Mouse (Mus musculus) forebrain, embryonic 15.5 days (tissue): ENCODE data around the gene 4932438A13Rik. TPM values are rescaled to one million over a fixed set of nuclear protein-coding genes. Genes with fewer than 3 reads are reported as not detected.

Experiments used
- ATAC-seq: fragments of 200-750 bp; cut with Nextera tagmentation; replicated peaks from 2 replicates; pipeline ENCODE4 v1.8.0; 2017; ENCODE audit warnings: mild to moderate bottlenecking, moderate TSS enrichment, moderate library complexity
- H3K27ac ChIP-seq: fragments of 300-500 bp; sonication (generic); replicated peaks from 2 replicates; pipeline ENCODE4 v1.5.1; 2015; ENCODE audit warnings: mild to moderate bottlenecking, inconsistent platforms
- H3K27me3 ChIP-seq: fragments of 300-500 bp; sonication (generic); 2 replicates; pipeline ENCODE4 v1.6.1; 2015; ENCODE audit warnings: inconsistent platforms
- H3K36me3 ChIP-seq: fragments of 300-500 bp; sonication (generic); 2 replicates; pipeline ENCODE4 v1.6.1; 2015; ENCODE audit warnings: mild to moderate bottlenecking, inconsistent platforms
- H3K4me1 ChIP-seq: fragments of 300-500 bp; sonication (generic); 2 replicates; pipeline ENCODE4 v1.6.1; 2015; ENCODE audit warnings: inconsistent platforms
- H3K4me2 ChIP-seq: fragments of 300-500 bp; sonication (generic); replicated peaks from 2 replicates; pipeline ENCODE4 v1.6.1; 2015; ENCODE audit warnings: mild to moderate bottlenecking, inconsistent platforms
- H3K4me3 ChIP-seq: fragments of 300-500 bp; sonication (generic); 2 replicates; pipeline ENCODE4 v1.5.1; 2015; ENCODE audit warnings: mild to moderate bottlenecking, inconsistent platforms
- H3K9ac ChIP-seq: fragments of 300-500 bp; sonication (generic); replicated peaks from 2 replicates; pipeline ENCODE4 v1.6.1; 2015; ENCODE audit warnings: mild to moderate bottlenecking, inconsistent platforms
- H3K9me3 ChIP-seq: fragments of 300-500 bp; sonication (generic); 2 replicates; pipeline ENCODE4 v1.6.1; 2016; ENCODE audit warnings: inconsistent platforms
- WGBS: fragments of 180-500 bp; shearing (Covaris S2); methylation state at CpG from one replicate; pipeline ENCODE4 v1.1.7; 2015; ENCODE audit warnings: mixed read lengths; 5-methylcytosine and 5-hydroxymethylcytosine counted together
- polyA plus RNA-seq: library from polyadenylated mRNA; unstranded; fragments of >200 nt; fragmentation: Nextera tagmentation; extraction: Ambion mirVana; gene quantifications from 2 replicates; pipeline ENCODE4 v1.2.1, GENCODE M21; 2015

4932438A13Rik gene
- 68.7 and 72.7 TPM in 2 replicates for polyA plus RNA-seq

DNA sequence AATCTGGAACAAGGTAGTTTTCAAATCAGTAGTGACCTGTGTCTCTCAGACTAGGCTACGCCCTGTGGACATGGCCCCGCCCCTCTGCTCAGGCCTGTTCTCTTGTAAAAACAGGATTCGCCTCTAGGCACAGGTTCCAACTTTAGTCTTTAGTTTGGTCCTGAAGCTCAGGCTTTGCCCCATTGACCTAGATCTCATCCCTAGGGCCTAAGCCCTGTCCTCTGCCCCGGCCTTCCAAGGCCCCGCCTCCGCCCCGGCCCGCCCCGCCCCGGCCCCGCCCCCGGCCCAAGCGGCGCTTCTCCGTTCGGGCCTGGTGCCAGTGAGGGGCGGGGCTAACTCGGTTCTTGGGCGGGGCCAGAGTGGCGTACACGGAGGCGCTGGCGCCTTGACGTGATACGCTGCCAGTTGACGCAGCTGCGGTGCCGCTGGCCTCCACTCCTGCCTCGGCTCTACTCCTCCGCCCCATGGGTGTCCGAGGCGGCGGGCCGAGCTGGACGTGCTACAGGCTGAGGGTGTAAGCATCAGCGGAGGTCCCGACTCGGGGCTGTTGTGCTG, at the start of gene 4932438A13Rik:
TSS of gene 4932438A13Rik (plus strand) at position 384 of the 555 bp plus-strand sequence.
- Histone ChIP-seq H3K27me3 (no peaks in the 10 kb centered on the region), H3K36me3 (peaks cover 16% of the 10 kb centered on the region), H3K9ac (peak within 1 kb of the TSS; percentile 78), H3K27ac (0 out of 2 replicates have a peak within 1 kb of the TSS, but pooled peaks have one; percentile 49), H3K4me3 (peak within 1 kb of the TSS; percentile 70), H3K9me3 (no peaks in the 10 kb centered on the region), H3K4me1 (peaks cover 5% of the 10 kb centered on the region), H3K4me2 (peak within 1 kb of the TSS; percentile 53)
- WGBS = under 1% methylated on average over 38 of the region's 38 CpGs
- ATAC-seq = peak; percentile 99

DNA sequence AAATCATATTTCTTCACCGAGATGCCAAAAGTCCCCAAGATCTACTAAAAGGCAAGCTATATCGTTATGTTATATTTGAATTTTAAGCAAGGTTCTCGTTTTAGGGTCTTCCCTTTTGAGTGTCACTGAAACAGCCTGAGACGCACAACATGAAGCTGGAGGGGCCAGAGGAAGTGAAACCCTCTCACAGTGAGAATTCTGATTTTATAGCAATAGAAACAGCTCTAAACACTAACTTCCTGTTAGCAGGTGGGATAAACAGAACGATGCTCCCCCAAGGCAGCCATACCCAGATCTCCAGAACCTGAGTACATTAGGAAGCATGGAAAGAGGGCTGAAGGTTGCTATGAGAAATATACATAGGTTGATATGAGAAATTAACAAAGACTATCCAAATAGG, 46.3 kb upstream of the 4932438A13Rik start:
- Histone ChIP-seq H3K9ac (no peak overlapping the region), H3K9me3 (no peaks in the 10 kb centered on the region), H3K4me2 (no peak overlapping the region), H3K27me3 (no peaks in the 10 kb centered on the region), H3K36me3 (no peaks in the 10 kb centered on the region), H3K4me1 (no peaks in the 10 kb centered on the region), H3K4me3 (no peak overlapping the region), H3K27ac (no peak overlapping the region)
- 88% methylated on average over 5 of the region's 5 CpGs for WGBS
- ATAC-seq = no peak

DNA sequence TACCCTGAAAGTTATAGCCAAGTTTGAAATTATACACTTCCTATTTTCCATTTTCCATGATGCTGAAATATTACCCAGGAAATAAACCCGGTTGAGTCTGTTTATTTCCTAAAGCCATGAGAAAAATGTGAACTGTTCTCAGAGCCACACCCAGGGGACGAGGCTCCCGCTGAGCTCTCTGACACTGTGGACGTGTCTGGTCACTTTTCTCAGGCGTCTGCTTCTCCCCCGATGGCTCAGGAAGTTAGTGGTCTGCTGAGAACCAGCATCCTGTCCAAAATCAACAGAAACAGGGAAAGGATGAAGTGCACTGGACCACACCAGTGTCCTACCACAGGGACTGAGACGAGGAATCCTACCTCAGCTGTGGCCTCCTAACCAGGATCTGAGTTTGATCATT, 43.5 kb upstream of the 4932438A13Rik start:
- no peaks in the 10 kb centered on the region for H3K27me3 ChIP-seq
- no peak overlapping the region for H3K9ac ChIP-seq
- no peaks in the 10 kb centered on the region for H3K4me1 ChIP-seq
- WGBS = 79% methylated on average over 7 of the region's 7 CpGs
- H3K27ac ChIP-seq = no peak overlapping the region
- no peak overlapping the region for H3K4me3 ChIP-seq
- no peak for ATAC-seq
- H3K4me2 ChIP-seq = no peak overlapping the region
- no peaks in the 10 kb centered on the region for H3K36me3 ChIP-seq
- no peaks in the 10 kb centered on the region for H3K9me3 ChIP-seq

DNA sequence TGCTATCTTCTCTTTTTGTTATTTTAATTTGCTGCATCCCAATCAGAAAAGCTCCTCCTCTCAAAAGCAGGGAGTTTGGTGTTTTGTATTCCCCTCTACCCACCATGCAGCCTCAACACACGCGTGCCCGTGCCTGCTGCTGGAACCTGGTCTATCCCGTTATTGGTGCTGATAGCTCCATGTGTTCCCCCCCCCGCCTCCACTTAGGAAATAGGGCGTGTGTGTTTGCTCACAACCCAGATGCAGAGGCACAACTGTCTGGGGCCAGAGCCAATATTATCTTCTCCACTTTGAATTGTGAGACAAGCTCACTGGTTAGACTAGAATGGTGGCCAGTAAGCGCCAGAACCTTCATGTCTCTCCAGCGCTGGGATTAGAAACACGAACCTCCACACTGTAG, 41.9 kb upstream of the 4932438A13Rik start:
- Histone ChIP-seq H3K9ac (no peak overlapping the region), H3K36me3 (no peaks in the 10 kb centered on the region), H3K27ac (no peak overlapping the region), H3K4me2 (no peak overlapping the region), H3K4me3 (no peak overlapping the region), H3K27me3 (no peaks in the 10 kb centered on the region), H3K4me1 (no peaks in the 10 kb centered on the region), H3K9me3 (no peaks in the 10 kb centered on the region)
- 91% methylated on average over 9 of the region's 9 CpGs for WGBS
- ATAC-seq = no peak

DNA sequence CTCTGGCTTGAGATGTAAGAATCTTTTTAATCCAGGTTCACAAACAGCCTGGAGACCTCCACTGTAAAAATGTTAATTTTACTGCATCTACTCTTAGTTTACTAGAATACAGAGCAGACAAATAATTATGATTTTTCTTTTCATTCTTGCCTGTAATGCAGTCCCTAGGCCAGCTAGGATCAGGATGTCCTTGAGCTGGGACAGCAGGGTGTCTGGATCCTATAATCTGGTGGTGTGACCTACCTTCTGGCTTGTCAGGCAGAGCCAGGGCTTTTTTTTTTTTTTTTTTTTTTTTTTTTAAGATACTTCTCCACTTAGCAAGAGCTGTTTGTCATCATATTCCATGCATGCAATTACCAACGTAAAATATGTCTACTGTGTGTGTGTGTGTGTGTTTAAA, 37.8 kb upstream of the 4932438A13Rik start:
- H3K27me3 ChIP-seq = no peaks in the 10 kb centered on the region
- ATAC-seq = no peak
- no peaks in the 10 kb centered on the region for H3K9me3 ChIP-seq
- WGBS = 77% methylated on average over 1 of the region's 1 CpGs
- no peak overlapping the region for H3K4me2 ChIP-seq
- H3K36me3 ChIP-seq = no peaks in the 10 kb centered on the region
- H3K4me3 ChIP-seq = no peak overlapping the region
- no peak overlapping the region for H3K9ac ChIP-seq
- H3K4me1 ChIP-seq = peaks cover 8% of the 10 kb centered on the region
- no peak overlapping the region for H3K27ac ChIP-seq

DNA sequence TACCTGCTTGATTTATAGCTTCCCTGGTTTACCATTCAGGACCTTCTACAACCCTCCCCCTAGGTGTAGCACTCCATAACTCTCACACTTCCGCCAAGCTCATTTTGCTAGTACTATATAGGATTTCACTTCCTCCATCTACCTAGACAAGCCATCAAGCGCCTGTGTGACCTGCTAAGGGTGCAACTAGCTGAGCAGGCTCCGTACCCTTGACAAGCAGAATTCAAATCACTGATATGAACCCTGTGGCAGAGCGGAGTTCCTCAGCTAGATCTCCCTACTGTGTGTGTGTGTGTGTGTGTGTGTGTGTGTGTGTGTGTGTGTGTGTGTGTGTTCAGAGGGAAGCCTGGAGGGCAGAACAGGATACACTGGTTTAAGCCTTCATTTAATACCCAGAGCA, 37.4 kb upstream of the 4932438A13Rik start:
- no peak overlapping the region for H3K27ac ChIP-seq
- no peak overlapping the region for H3K4me2 ChIP-seq
- H3K9me3 ChIP-seq = no peaks in the 10 kb centered on the region
- H3K27me3 ChIP-seq = no peaks in the 10 kb centered on the region
- WGBS = 93% methylated on average over 4 of the region's 4 CpGs
- no peak overlapping the region for H3K9ac ChIP-seq
- no peaks in the 10 kb centered on the region for H3K36me3 ChIP-seq
- ATAC-seq = no peak
- peaks cover 8% of the 10 kb centered on the region for H3K4me1 ChIP-seq
- no peak overlapping the region for H3K4me3 ChIP-seq

DNA sequence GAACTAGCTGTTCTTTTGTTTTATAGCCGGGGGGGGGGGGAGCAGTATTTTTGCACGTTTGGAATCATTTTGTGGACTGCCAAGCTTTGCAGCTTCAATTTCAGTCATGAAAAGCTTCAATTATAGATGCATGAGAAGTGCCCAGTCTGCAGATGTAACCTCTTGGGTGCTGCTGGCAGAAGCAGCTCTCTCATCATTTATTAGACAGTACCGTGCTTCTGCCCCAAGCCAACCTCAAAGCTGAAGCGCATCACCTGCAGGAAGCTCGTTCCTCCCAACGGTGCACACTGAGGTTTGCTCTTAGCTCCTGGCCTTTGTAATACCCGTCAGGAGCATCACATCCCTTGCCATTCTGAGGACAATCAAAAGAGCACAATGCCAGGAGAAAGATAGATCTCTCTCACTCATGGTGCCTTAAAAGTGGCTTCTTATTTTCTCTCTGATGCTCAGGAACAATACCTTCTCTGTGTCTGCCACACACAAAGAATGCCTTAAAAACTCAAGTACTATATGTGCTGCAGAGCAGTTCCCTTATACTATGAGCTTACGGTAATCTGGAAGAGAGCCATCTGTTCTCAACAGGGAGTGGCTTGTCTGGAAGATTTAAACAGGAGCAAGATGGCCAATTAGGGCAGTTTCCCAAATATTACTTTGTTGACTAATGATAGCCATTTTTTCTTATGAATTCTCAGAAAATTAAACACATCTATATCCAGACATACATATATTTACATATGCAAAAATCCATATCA, 35.5 kb upstream of the 4932438A13Rik start:
- Histone ChIP-seq H3K4me1 (peaks cover 8% of the 10 kb centered on the region), H3K4me3 (no peak overlapping the region), H3K27ac (peak overlapping the region; percentile 35; the same call in 1 of the 2 replicates), H3K9ac (no peak overlapping the region), H3K27me3 (no peaks in the 10 kb centered on the region), H3K4me2 (no peak overlapping the region), H3K36me3 (no peaks in the 10 kb centered on the region), H3K9me3 (no peaks in the 10 kb centered on the region)
- WGBS = 37% methylated on average over 8 of the region's 8 CpGs
- ATAC-seq = peak; percentile 71

DNA sequence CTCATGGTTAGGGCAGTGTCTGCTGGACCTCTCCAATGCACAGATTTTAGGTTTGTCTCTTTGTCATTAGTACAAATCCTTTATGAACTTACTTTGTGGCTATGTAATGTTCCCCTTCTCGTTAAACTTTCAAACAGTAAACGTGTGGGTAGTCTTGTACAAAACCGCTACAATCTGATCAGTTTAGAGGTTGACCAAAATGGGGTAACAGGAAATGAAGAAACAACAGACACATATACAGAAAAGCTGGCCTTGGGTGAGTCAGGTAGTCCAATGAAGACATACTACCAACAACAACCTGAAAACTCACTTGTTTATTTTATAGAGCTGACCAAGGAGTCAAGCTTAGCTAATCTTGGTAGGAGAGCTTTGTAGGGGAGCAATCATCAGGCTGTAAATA, 32.7 kb upstream of the 4932438A13Rik start:
- no peak overlapping the region for H3K9ac ChIP-seq
- no peaks in the 10 kb centered on the region for H3K9me3 ChIP-seq
- no peaks in the 10 kb centered on the region for H3K36me3 ChIP-seq
- H3K4me1 ChIP-seq = peaks cover 8% of the 10 kb centered on the region
- no peak for ATAC-seq
- no peaks in the 10 kb centered on the region for H3K27me3 ChIP-seq
- H3K4me3 ChIP-seq = no peak overlapping the region
- H3K27ac ChIP-seq = no peak overlapping the region
- no peak overlapping the region for H3K4me2 ChIP-seq
- 91% methylated on average over 3 of the region's 3 CpGs for WGBS

DNA sequence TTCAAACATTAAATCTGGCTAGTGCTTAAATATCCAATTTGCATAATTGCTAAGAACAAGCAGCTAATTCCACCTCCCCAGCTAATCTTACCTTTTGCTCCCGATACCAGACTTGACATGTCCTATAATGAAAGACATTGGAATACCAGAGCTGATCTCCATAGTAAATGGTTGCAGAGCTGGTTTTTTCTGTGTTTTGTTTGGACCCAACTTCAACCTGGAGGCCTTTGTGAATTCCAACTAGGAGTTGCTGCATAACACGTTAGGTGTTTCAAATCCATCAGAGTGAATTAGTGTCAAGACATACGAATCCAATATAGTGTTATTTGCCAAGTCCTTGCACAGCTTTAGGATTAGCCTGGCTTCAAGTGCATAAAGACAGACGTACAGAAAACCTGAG, 28.5 kb upstream of the 4932438A13Rik start:
- 65% methylated on average over 4 of the region's 4 CpGs for WGBS
- Histone ChIP-seq H3K4me2 (no peak overlapping the region), H3K4me1 (no peaks in the 10 kb centered on the region), H3K27me3 (no peaks in the 10 kb centered on the region), H3K9ac (no peak overlapping the region), H3K4me3 (no peak overlapping the region), H3K36me3 (no peaks in the 10 kb centered on the region), H3K27ac (no peak overlapping the region), H3K9me3 (no peaks in the 10 kb centered on the region)
- ATAC-seq = no peak

DNA sequence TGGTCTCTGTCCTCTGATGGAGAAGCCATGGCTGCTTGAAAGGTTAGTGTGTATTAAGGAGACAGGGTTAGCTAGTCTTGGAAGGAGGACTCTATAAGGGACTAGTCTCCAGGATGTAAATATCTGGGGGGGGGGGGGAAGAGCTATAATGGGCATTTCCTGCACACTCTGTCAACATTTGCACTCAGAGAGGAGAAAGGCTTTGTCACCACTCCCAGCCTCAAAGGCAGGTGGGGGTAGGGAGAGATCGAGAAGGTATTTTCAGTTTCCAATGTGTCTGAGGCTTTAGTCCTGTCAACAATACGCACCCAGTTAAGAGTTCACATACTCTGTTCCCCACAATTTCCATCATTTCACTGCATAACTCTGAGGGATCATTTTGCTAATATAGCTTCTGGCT, 28.1 kb upstream of the 4932438A13Rik start:
- WGBS = 89% methylated on average over 2 of the region's 2 CpGs
- Histone ChIP-seq H3K4me2 (no peak overlapping the region), H3K27ac (no peak overlapping the region), H3K9me3 (no peaks in the 10 kb centered on the region), H3K27me3 (no peaks in the 10 kb centered on the region), H3K4me1 (no peaks in the 10 kb centered on the region), H3K9ac (no peak overlapping the region), H3K36me3 (no peaks in the 10 kb centered on the region), H3K4me3 (no peak overlapping the region)
- ATAC-seq = no peak

DNA sequence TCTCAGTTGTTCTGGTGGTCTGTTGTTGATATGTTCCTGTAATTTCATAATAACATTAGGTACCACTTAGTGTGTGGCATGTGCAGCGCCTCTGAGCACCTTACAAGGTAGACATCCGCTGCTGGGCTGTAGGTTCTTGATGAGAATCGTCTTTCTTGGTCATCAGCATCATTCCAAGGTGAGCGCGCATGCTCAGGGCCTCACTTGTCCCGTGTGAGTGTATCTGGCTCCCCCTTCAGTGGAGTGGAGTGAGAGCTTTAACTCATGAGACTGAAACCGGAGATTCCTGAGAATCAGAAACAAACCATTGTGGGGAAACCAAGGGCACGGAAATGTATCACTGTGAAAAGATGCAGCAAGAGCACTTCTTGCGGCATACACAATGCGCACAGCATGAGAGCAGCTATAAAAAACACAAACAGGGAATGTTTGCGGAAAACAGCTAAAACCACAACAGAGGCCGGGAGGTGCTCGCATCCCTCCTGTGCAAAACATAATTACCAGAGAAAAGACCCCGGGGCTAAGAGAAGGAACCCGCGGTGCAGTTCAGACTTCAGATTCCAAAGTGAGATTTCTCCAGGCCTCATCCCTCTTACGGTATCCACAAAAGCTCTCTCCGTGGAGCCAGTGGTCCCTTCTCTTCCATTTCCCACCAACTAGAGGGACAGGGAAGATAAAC, 27.2 kb upstream of the 4932438A13Rik start:
- ATAC-seq = peak; percentile 64
- H3K27ac ChIP-seq = no peak overlapping the region
- no peaks in the 10 kb centered on the region for H3K4me1 ChIP-seq
- WGBS = 14% methylated on average over 18 of the region's 18 CpGs
- H3K36me3 ChIP-seq = no peaks in the 10 kb centered on the region
- H3K9ac ChIP-seq = no peak overlapping the region
- peak overlapping the region; percentile 32 for H3K4me2 ChIP-seq
- peak overlapping the region; percentile 2; the same call in 1 of the 2 replicates for H3K4me3 ChIP-seq
- no peaks in the 10 kb centered on the region for H3K27me3 ChIP-seq
- no peaks in the 10 kb centered on the region for H3K9me3 ChIP-seq

DNA sequence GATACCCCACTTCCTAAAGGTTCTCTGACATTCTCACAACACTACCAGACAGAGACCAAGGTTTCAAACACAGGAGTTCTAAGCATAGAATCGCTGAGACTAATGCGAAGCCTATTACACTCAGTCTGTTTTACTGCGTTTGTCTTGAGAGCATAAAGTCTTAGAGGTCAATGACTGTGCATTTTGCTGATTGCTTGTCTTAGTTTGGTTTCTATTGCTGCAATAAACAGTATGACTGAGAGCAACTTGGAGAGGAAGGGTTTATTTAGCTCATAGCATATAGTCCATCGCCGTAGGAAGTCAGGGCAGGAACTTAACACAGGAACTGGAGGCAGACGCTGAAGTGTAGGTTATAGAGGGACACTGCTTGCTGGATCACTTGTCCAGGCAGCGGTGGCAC, 26.1 kb upstream of the 4932438A13Rik start:
- H3K4me2 ChIP-seq = no peak overlapping the region
- ATAC-seq = no peak
- no peak overlapping the region for H3K4me3 ChIP-seq
- no peaks in the 10 kb centered on the region for H3K9me3 ChIP-seq
- H3K27me3 ChIP-seq = no peaks in the 10 kb centered on the region
- no peak overlapping the region for H3K27ac ChIP-seq
- 0 out of 2 replicates have a peak, but pooled peaks cover 4% of the 10 kb centered on the region for H3K4me1 ChIP-seq
- no peaks in the 10 kb centered on the region for H3K36me3 ChIP-seq
- WGBS = 93% methylated on average over 7 of the region's 7 CpGs
- H3K9ac ChIP-seq = no peak overlapping the region
